Mouse (Mus musculus) MEL (cell line): ENCODE results near the gene Unc93b1. TPM values are rescaled to one million over a fixed set of nuclear protein-coding genes. Genes with fewer than 3 reads are reported as not detected.

Source experiments
- DNase-seq: peaks from one replicate; pipeline ENCODE4 v3.0.0; 2011; ENCODE audit warnings: low read depth, low spot score
- H3K27ac ChIP-seq: 2 replicates; pipeline ENCODE4 v1.5.1; 2012; ENCODE audit warnings: low read depth, mild to moderate bottlenecking, control low read depth, low read length, moderate library complexity; ENCODE audit not compliant: control insufficient read depth
- H3K27me3 ChIP-seq, 2 experiments: fragments of 150-350 bp in 1 of 2; sonication (generic) in 1 of 2; 2 replicates each; pipeline ENCODE4 v1.6.1; 2012; ENCODE audit warnings: low read length in 2 of 2, mild to moderate bottlenecking in 2 of 2, improper control_type of control experiment in 1 of 2, moderate library complexity in 1 of 2; ENCODE audit not compliant: insufficient read depth in 2 of 2, control insufficient read depth in 1 of 2
- H3K36me3 ChIP-seq, 2 experiments: 2 replicates each; pipeline ENCODE4 v1.6.1; 2012 to 2014; ENCODE audit warnings: low read length in 2 of 2, improper control_type of control experiment in 1 of 2, inconsistent platforms in 1 of 2, mild to moderate bottlenecking in 1 of 2; ENCODE audit not compliant: insufficient read depth in 2 of 2, control insufficient read depth in 1 of 2
- H3K4me1 ChIP-seq, 2 experiments: fragments of 150-350 bp in 1 of 2; sonication (generic) in 1 of 2; 2 replicates each; pipeline ENCODE4 v1.6.1; 2012; ENCODE audit warnings: low read length in 2 of 2, improper control_type of control experiment in 1 of 2, mild to moderate bottlenecking in 1 of 2; ENCODE audit not compliant: insufficient read depth in 2 of 2, control insufficient read depth in 1 of 2
- H3K4me3 ChIP-seq, 2 experiments: fragments of 150-350 bp in 1 of 2; sonication (generic) in 1 of 2; 2 replicates each; pipeline ENCODE4 v1.5.1; 2012; ENCODE audit warnings: low read depth in 2 of 2, low read length in 2 of 2, mild to moderate bottlenecking in 2 of 2, moderate library complexity in 2 of 2, control low read depth in 1 of 2, improper control_type of control experiment in 1 of 2; ENCODE audit not compliant: control insufficient read depth in 1 of 2, insufficient read depth in 1 of 2
- H3K79me2 ChIP-seq: 2 replicates; pipeline ENCODE4 v1.6.1; 2012; ENCODE audit warnings: mild to moderate bottlenecking, low read length, moderate library complexity; ENCODE audit not compliant: control insufficient read depth, poor library complexity, insufficient read depth
- H3K9ac ChIP-seq: 2 replicates; pipeline ENCODE4 v1.6.1; 2012; ENCODE audit warnings: low read depth, mild to moderate bottlenecking, control low read depth, low read length, moderate library complexity; ENCODE audit not compliant: control insufficient read depth, poor library complexity, severe bottlenecking
- H3K9me3 ChIP-seq: fragments of 150-350 bp; sonication (generic); replicated peaks from 2 replicates; pipeline ENCODE4 v1.6.1; 2012; ENCODE audit warnings: mild to moderate bottlenecking, low read length, improper control_type of control experiment, moderate library complexity; ENCODE audit not compliant: insufficient read depth
- CHD2 ChIP-seq: IDR thresholded peaks from 2 replicates; pipeline ENCODE4 v1.6.1; 2011; ENCODE audit warnings: low read length, improper control_type of control experiment
- ETS1 ChIP-seq: IDR thresholded peaks from 2 replicates; pipeline ENCODE4 v1.6.1; 2012; ENCODE audit warnings: low read depth, mild to moderate bottlenecking, inconsistent platforms, low read length, improper control_type of control experiment, moderate library complexity
- JUND ChIP-seq: IDR thresholded peaks from 2 replicates; pipeline ENCODE4 v1.6.1; 2011; ENCODE audit warnings: low read depth, mild to moderate bottlenecking, improper control_type of control experiment, low read length
- KAT2A ChIP-seq: conservative IDR thresholded peaks from 2 replicates; pipeline ENCODE4 v1.6.1; 2012; ENCODE audit warnings: low read depth, low read length, improper control_type of control experiment, inconsistent platforms
- MXI1 ChIP-seq: IDR thresholded peaks from 2 replicates; pipeline ENCODE4 v1.6.1; 2011; ENCODE audit warnings: mild to moderate bottlenecking, low read depth, low read length, improper control_type of control experiment
- MYB ChIP-seq: IDR thresholded peaks from 2 replicates; pipeline ENCODE4 v1.6.1; 2011; ENCODE audit warnings: mild to moderate bottlenecking, low read depth, low read length, improper control_type of control experiment
- MYC ChIP-seq: IDR thresholded peaks from 2 replicates; pipeline ENCODE4 v1.6.1; 2011; ENCODE audit warnings: low read depth, mild to moderate bottlenecking, low read length, improper control_type of control experiment, moderate library complexity
- POLR2AphosphoS2 ChIP-seq: IDR thresholded peaks from 2 replicates; pipeline ENCODE4 v1.6.1; 2011; ENCODE audit warnings: low read length, improper control_type of control experiment
- RAD21 ChIP-seq: IDR thresholded peaks from 2 replicates; pipeline ENCODE4 v1.6.1; 2011; ENCODE audit warnings: mild to moderate bottlenecking, low read depth, low read length, improper control_type of control experiment
- SMC3 ChIP-seq: IDR thresholded peaks from 2 replicates; pipeline ENCODE4 v1.6.1; 2011; ENCODE audit warnings: low read depth, low read length, improper control_type of control experiment
- TBP ChIP-seq: IDR thresholded peaks from 2 replicates; pipeline ENCODE4 v1.8.0; 2011; ENCODE audit warnings: low read depth, low read length, improper control_type of control experiment
- TCF12 ChIP-seq: IDR thresholded peaks from 2 replicates; pipeline ENCODE4 v1.6.1; 2014; ENCODE audit warnings: low read depth, mild to moderate bottlenecking, inconsistent platforms, low read length, improper control_type of control experiment, moderate library complexity
- UBTF ChIP-seq: IDR thresholded peaks from 2 replicates; pipeline ENCODE4 v1.6.1; 2012; ENCODE audit warnings: low read depth, mild to moderate bottlenecking, inconsistent platforms, low read length, improper control_type of control experiment, moderate library complexity, borderline replicate concordance; ENCODE audit not compliant: insufficient read depth
- ZKSCAN1 ChIP-seq: IDR thresholded peaks from 2 replicates; pipeline ENCODE4 v1.6.1; 2012; ENCODE audit warnings: low read depth, mild to moderate bottlenecking, inconsistent platforms, low read length, improper control_type of control experiment, moderate library complexity
- polyA plus RNA-seq, 2 experiments: library from polyadenylated mRNA; stranded (reverse) in 1 of 2; unstranded in 1 of 2; fragments of >175 nt in 1 of 2; fragments of >200 nt in 1 of 2; gene quantifications; 2 replicates each; pipeline versions ENCODE4 v1.2.1 to v1.2.4; 2012; ENCODE audit warnings: low replicate concordance in 2 of 2, low read depth in 1 of 2; ENCODE audit not compliant: insufficient read length in 2 of 2, insufficient read depth in 1 of 2, missing spikeins in 1 of 2
- total RNA-seq: library from RNA; depleted of rRNA; stranded (reverse); fragments of 300-350 nt; gene quantifications from 2 replicates; pipeline ENCODE4 v1.2.3, GENCODE M21; 2012

Unc93b1 gene
- total and polyA plus RNA-seq, 3 experiments: 4.7 to 8.2 TPM; not detected in 1

GRCm38 (mm10) chr19:3922661-3923371, 12.2 kb upstream of the Unc93b1 start:
- Histone ChIP-seq H3K4me1 (peaks cover 0 to 16% of the 10 kb centered on the region in 2 experiments; a peak in 2 of 4 replicates), H3K79me2 (no peaks in the 10 kb centered on the region), H3K9ac (no peak overlapping the region), H3K9me3 (no peaks in the 10 kb centered on the region), H3K4me3 (no peak overlapping the region), H3K27ac (no peak overlapping the region), H3K27me3 (no peaks in the 10 kb centered on the region), H3K36me3 (no peaks in the 10 kb centered on the region)
- peak; percentile 26 for DNase-seq
- TF ChIP-seq MYC: no peak

- no peak overlapping the region for H3K27ac ChIP-seq
- H3K9ac ChIP-seq: no peak overlapping the region
- no peaks in the 10 kb centered on the region for H3K36me3 ChIP-seq
- peaks cover 0 to 16% of the 10 kb centered on the region in 2 experiments; a peak in 2 of 4 replicates for H3K4me1 ChIP-seq
- TF ChIP-seq JUND (no peak), ZKSCAN1 (no peak), RAD21 (no peak), KAT2A (no peak), SMC3 (no peak), TBP (no peak), TCF12 (no peak), UBTF (no peak), POLR2AphosphoS2 (no peak), ETS1 (no peak), MYB (no peak)
- no peak overlapping the region for H3K4me3 ChIP-seq
- H3K9me3 ChIP-seq: no peaks in the 10 kb centered on the region
- H3K27me3 ChIP-seq: no peaks in the 10 kb centered on the region
- no peak for DNase-seq
- no peaks in the 10 kb centered on the region for H3K79me2 ChIP-seq
Observed at GRCm38 (mm10) chr19:3923586-3923985, 11.4 kb upstream of the Unc93b1 start.

GRCm38 (mm10) chr19:3924190-3924589, 10.8 kb upstream of the Unc93b1 start:
- Histone ChIP-seq H3K27ac (no peak overlapping the region), H3K36me3 (no peaks in the 10 kb centered on the region), H3K4me1 (peaks cover 0 to 16% of the 10 kb centered on the region in 2 experiments; a peak in 2 of 4 replicates), H3K9ac (no peak overlapping the region), H3K27me3 (no peaks in the 10 kb centered on the region), H3K79me2 (no peaks in the 10 kb centered on the region), H3K4me3 (no peak overlapping the region), H3K9me3 (no peaks in the 10 kb centered on the region)
- no peak for DNase-seq
- TF ChIP-seq MXI1 (no peak), CHD2 (no peak)
